Mouse (Mus musculus) bone marrow, adult 2 months (tissue): ENCODE measurements around the gene Hspa12a.

Experiments
- CTCF ChIP-seq: fragments of 200-500 bp; IDR thresholded peaks from 2 replicates; pipeline ENCODE4 v1.5.1; 2011; ENCODE audit warnings: low read length, control low read depth; ENCODE audit not compliant: control insufficient read depth, insufficient read depth
- POLR2A ChIP-seq: fragments of 200-500 bp; IDR thresholded peaks from 2 replicates; pipeline ENCODE4 v1.6.1; 2011; ENCODE audit warnings: low read depth, mild to moderate bottlenecking, control low read depth, low read length, borderline replicate concordance; ENCODE audit not compliant: control insufficient read depth

DNA sequence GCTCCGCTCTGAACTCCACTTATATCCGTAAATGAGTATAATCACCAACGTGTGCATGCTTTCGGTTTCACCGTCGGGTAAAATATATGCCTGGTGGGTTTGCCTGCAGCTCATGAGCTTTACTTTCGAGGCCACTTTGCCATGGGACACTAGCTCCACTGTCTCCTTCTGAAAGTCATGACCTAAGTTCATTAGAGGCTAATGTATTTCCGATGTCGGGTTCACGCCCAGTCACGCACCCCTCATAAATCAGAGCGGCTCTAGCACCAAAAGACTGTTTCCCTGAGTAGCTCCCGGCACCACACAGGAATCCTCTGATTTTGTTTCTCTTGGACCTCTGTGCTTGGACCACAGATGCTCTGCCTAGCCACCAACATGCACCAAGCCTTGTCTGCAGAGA is 27.4 kb upstream of the Hspa12a start:
- TF ChIP-seq POLR2A, result no peak
- no peak for TF ChIP-seq CTCF
